Mouse (Mus musculus) kidney, postnatal 10 days (tissue): ENCODE results near the gene Kcnj4.
"Not testable (repeated sequence)": the region's sequence is repeated elsewhere in the genome, so short reads cannot be mapped to it uniquely, and the experiment has no call there.

ENCODE experiments used
- DNase-seq: peaks from one replicate; pipeline ENCODE4 v3.0.0; 2021; ENCODE audit warnings: mixed read lengths

Gene Kcnj4

GRCm38 (mm10) chr15:79511553-79512320 lies 6.7 kb upstream of the Kcnj4 start:
- peak; percentile 94 for DNase-seq

- no peak for DNase-seq
Measured at GRCm38 (mm10) chr15:79510425-79510824, 5.4 kb upstream of the Kcnj4 start.

- DNase-seq, result no peak
Measured at GRCm38 (mm10) chr15:79509998-79510397, 5.0 kb upstream of the Kcnj4 start.

GRCm38 (mm10) chr15:79507055-79507828 lies 2.2 kb upstream of the Kcnj4 start:
- DNase-seq, result peak; percentile 62

- no peak for DNase-seq
Measured at GRCm38 (mm10) chr15:79506460-79506859, 1.4 kb upstream of the Kcnj4 start.

- peak; percentile 87 for DNase-seq
Measured at GRCm38 (mm10) chr15:79505616-79506283, 709 bp upstream of the Kcnj4 start.

GRCm38 (mm10) chr15:79503438-79503837 lies 1.6 kb downstream of the Kcnj4 start:
- DNase-seq, result no peak

GRCm38 (mm10) chr15:79502891-79503341 lies 2.1 kb downstream of the Kcnj4 start:
- DNase-seq, result no peak

GRCm38 (mm10) chr15:79500110-79500509 lies 4.9 kb downstream of the Kcnj4 start:
- no peak for DNase-seq

- no peak for DNase-seq
Measured at GRCm38 (mm10) chr15:79493527-79493926, 11.5 kb downstream of the Kcnj4 start.

- DNase-seq, result no peak
Measured at GRCm38 (mm10) chr15:79489463-79489862, 15.6 kb downstream of the Kcnj4 start.

- DNase-seq, result peak; percentile 41
Measured at GRCm38 (mm10) chr15:79481181-79481688, 23.8 kb downstream of the Kcnj4 start.

GRCm38 (mm10) chr15:79477227-79477626 lies 27.8 kb downstream of the Kcnj4 start:
- DNase-seq, result no peak

GRCm38 (mm10) chr15:79473638-79474355 lies 31.2 kb downstream of the Kcnj4 start:
- no peak for DNase-seq

- no peak for DNase-seq
Measured at GRCm38 (mm10) chr15:79473042-79473441, 32.0 kb downstream of the Kcnj4 start.

GRCm38 (mm10) chr15:79471095-79471494 lies 33.9 kb downstream of the Kcnj4 start:
- DNase-seq, result no peak

- no peak for DNase-seq
Measured at GRCm38 (mm10) chr15:79470583-79470982, 34.5 kb downstream of the Kcnj4 start.

- no peak for DNase-seq
Measured at GRCm38 (mm10) chr15:79469577-79469976, 35.5 kb downstream of the Kcnj4 start.

- DNase-seq, result peak; percentile 92
Measured at GRCm38 (mm10) chr15:79466601-79467286, 38.3 kb downstream of the Kcnj4 start.

GRCm38 (mm10) chr15:79456546-79456945 lies 48.5 kb downstream of the Kcnj4 start:
- no peak for DNase-seq

GRCm38 (mm10) chr15:79456104-79456503 lies 48.9 kb downstream of the Kcnj4 start:
- not testable (repeated sequence) for DNase-seq
